Mouse (Mus musculus) bone marrow macrophage, adult 2 months (primary cell): Measurements from ENCODE around the gene St6galnac1.

Source experiments
- CTCF ChIP-seq: IDR thresholded peaks from 2 replicates; pipeline ENCODE4 v1.5.1; 2012; ENCODE audit warnings: low read depth, mild to moderate bottlenecking, low read length, moderate library complexity
- POLR2A ChIP-seq: IDR thresholded peaks from 2 replicates; pipeline ENCODE4 v1.6.1; 2012; ENCODE audit warnings: mild to moderate bottlenecking, low read depth, low read length, borderline replicate concordance

DNA sequence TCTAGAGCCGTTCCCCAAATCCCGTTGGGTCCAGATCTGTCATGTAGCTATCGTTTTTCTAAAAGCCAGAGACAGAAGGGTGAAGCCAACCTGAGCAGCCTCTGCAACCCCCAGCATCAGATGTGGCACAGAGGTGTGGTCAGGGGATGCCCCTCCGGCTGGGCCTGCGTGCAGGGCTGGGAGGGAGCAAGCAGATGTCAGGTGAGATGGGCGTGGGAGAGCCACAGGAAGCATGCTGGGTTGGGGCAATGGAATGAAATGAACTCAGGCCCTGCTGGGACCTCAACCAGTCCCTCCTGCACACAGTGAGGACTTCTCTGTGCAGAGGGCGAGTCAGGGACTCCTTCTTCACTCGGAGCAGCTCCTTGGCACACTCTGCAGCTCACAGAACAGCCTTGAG, 34.2 kb upstream of the St6galnac1 start:
- TF ChIP-seq CTCF (no peak), POLR2A (no peak)
